Mouse (Mus musculus) MEL (cell line): ENCODE data around the gene Fdxr. TPM values are rescaled to one million over a fixed set of nuclear protein-coding genes. Genes with fewer than 3 reads are reported as not detected.

Experiments used
- DNase-seq: peaks from one replicate; pipeline ENCODE4 v3.0.0; 2011; ENCODE audit warnings: low read depth, low spot score
- H3K27ac ChIP-seq: 2 replicates; pipeline ENCODE4 v1.5.1; 2012; ENCODE audit warnings: low read depth, mild to moderate bottlenecking, control low read depth, low read length, moderate library complexity; ENCODE audit not compliant: control insufficient read depth
- H3K27me3 ChIP-seq, 2 experiments: fragments of 150-350 bp in 1 of 2; sonication (generic) in 1 of 2; 2 replicates each; pipeline ENCODE4 v1.6.1; 2012; ENCODE audit warnings: low read length in 2 of 2, mild to moderate bottlenecking in 2 of 2, improper control_type of control experiment in 1 of 2, moderate library complexity in 1 of 2; ENCODE audit not compliant: insufficient read depth in 2 of 2, control insufficient read depth in 1 of 2
- H3K36me3 ChIP-seq, 2 experiments: 2 replicates each; pipeline ENCODE4 v1.6.1; 2012 to 2014; ENCODE audit warnings: low read length in 2 of 2, improper control_type of control experiment in 1 of 2, inconsistent platforms in 1 of 2, mild to moderate bottlenecking in 1 of 2; ENCODE audit not compliant: insufficient read depth in 2 of 2, control insufficient read depth in 1 of 2
- H3K4me1 ChIP-seq, 2 experiments: fragments of 150-350 bp in 1 of 2; sonication (generic) in 1 of 2; 2 replicates each; pipeline ENCODE4 v1.6.1; 2012; ENCODE audit warnings: low read length in 2 of 2, improper control_type of control experiment in 1 of 2, mild to moderate bottlenecking in 1 of 2; ENCODE audit not compliant: insufficient read depth in 2 of 2, control insufficient read depth in 1 of 2
- H3K4me3 ChIP-seq, 2 experiments: fragments of 150-350 bp in 1 of 2; sonication (generic) in 1 of 2; 2 replicates each; pipeline ENCODE4 v1.5.1; 2012; ENCODE audit warnings: low read depth in 2 of 2, low read length in 2 of 2, mild to moderate bottlenecking in 2 of 2, moderate library complexity in 2 of 2, control low read depth in 1 of 2, improper control_type of control experiment in 1 of 2; ENCODE audit not compliant: control insufficient read depth in 1 of 2, insufficient read depth in 1 of 2
- H3K79me2 ChIP-seq: 2 replicates; pipeline ENCODE4 v1.6.1; 2012; ENCODE audit warnings: mild to moderate bottlenecking, low read length, moderate library complexity; ENCODE audit not compliant: control insufficient read depth, poor library complexity, insufficient read depth
- H3K9ac ChIP-seq: 2 replicates; pipeline ENCODE4 v1.6.1; 2012; ENCODE audit warnings: low read depth, mild to moderate bottlenecking, control low read depth, low read length, moderate library complexity; ENCODE audit not compliant: control insufficient read depth, poor library complexity, severe bottlenecking
- H3K9me3 ChIP-seq: fragments of 150-350 bp; sonication (generic); replicated peaks from 2 replicates; pipeline ENCODE4 v1.6.1; 2012; ENCODE audit warnings: mild to moderate bottlenecking, low read length, improper control_type of control experiment, moderate library complexity; ENCODE audit not compliant: insufficient read depth
- BHLHE40 ChIP-seq: IDR thresholded peaks from 2 replicates; pipeline ENCODE4 v1.6.1; 2012; ENCODE audit warnings: low read depth, mild to moderate bottlenecking, inconsistent platforms, low read length, improper control_type of control experiment, borderline replicate concordance
- CHD2 ChIP-seq: IDR thresholded peaks from 2 replicates; pipeline ENCODE4 v1.6.1; 2011; ENCODE audit warnings: low read length, improper control_type of control experiment
- CTCF ChIP-seq, 3 experiments: IDR thresholded peaks in 2 of 3; conservative IDR thresholded peaks in 1 of 3; 2 replicates each; pipeline ENCODE4 v1.5.1; 2011 to 2012; ENCODE audit warnings: low read length in 3 of 3, low read depth in 2 of 3, mild to moderate bottlenecking in 2 of 3, improper control_type of control experiment in 1 of 3, inconsistent platforms in 1 of 3, mixed read lengths in 1 of 3, moderate library complexity in 1 of 3; ENCODE audit not compliant: control insufficient read depth in 1 of 3, insufficient read depth in 1 of 3, poor library complexity in 1 of 3, severe bottlenecking in 1 of 3
- E2F4 ChIP-seq: IDR thresholded peaks from 2 replicates; pipeline ENCODE4 v1.6.1; 2011; ENCODE audit warnings: low read depth, low read length, improper control_type of control experiment, borderline replicate concordance
- EP300 ChIP-seq, 2 experiments: IDR thresholded peaks; 2 replicates each; pipeline ENCODE4 v1.6.1; 2011; ENCODE audit warnings: improper control_type of control experiment in 2 of 2, low read length in 2 of 2, low read depth in 1 of 2, mild to moderate bottlenecking in 1 of 2
- ETS1 ChIP-seq: IDR thresholded peaks from 2 replicates; pipeline ENCODE4 v1.6.1; 2012; ENCODE audit warnings: low read depth, mild to moderate bottlenecking, inconsistent platforms, low read length, improper control_type of control experiment, moderate library complexity
- HCFC1 ChIP-seq: IDR thresholded peaks from 2 replicates; pipeline ENCODE4 v1.6.1; 2012; ENCODE audit warnings: low read depth, mild to moderate bottlenecking, inconsistent platforms, low read length, improper control_type of control experiment, moderate library complexity
- JUND ChIP-seq: IDR thresholded peaks from 2 replicates; pipeline ENCODE4 v1.6.1; 2011; ENCODE audit warnings: low read depth, mild to moderate bottlenecking, improper control_type of control experiment, low read length
- MAZ ChIP-seq: IDR thresholded peaks from 2 replicates; pipeline ENCODE4 v1.6.1; 2012; ENCODE audit warnings: low read depth, mild to moderate bottlenecking, inconsistent platforms, low read length, improper control_type of control experiment
- MEF2A ChIP-seq: IDR thresholded peaks from 2 replicates; pipeline ENCODE4 v1.6.1; 2014; ENCODE audit warnings: low read depth, mild to moderate bottlenecking, inconsistent platforms, low read length, improper control_type of control experiment; ENCODE audit not compliant: poor library complexity, insufficient replicate concordance, severe bottlenecking; ENCODE audit errors: extremely low read depth
- MXI1 ChIP-seq: IDR thresholded peaks from 2 replicates; pipeline ENCODE4 v1.6.1; 2011; ENCODE audit warnings: mild to moderate bottlenecking, low read depth, low read length, improper control_type of control experiment
- MYB ChIP-seq: IDR thresholded peaks from 2 replicates; pipeline ENCODE4 v1.6.1; 2011; ENCODE audit warnings: mild to moderate bottlenecking, low read depth, low read length, improper control_type of control experiment
- NELFE ChIP-seq: IDR thresholded peaks from 2 replicates; pipeline ENCODE4 v1.6.1; 2011; ENCODE audit warnings: low read depth, low read length, improper control_type of control experiment
- POLR2A ChIP-seq, 2 experiments: IDR thresholded peaks; 2 replicates each; pipeline ENCODE4 v1.6.1; 2011 to 2012; ENCODE audit warnings: low read length in 2 of 2, mild to moderate bottlenecking in 2 of 2, control low read depth in 1 of 2, improper control_type of control experiment in 1 of 2, low read depth in 1 of 2, moderate library complexity in 1 of 2; ENCODE audit not compliant: control insufficient read depth in 1 of 2, insufficient read depth in 1 of 2, poor library complexity in 1 of 2
- RAD21 ChIP-seq: IDR thresholded peaks from 2 replicates; pipeline ENCODE4 v1.6.1; 2011; ENCODE audit warnings: mild to moderate bottlenecking, low read depth, low read length, improper control_type of control experiment
- RCOR1 ChIP-seq: IDR thresholded peaks from 2 replicates; pipeline ENCODE4 v1.6.1; 2012; ENCODE audit warnings: low read depth, mild to moderate bottlenecking, inconsistent platforms, low read length, improper control_type of control experiment
- SIN3A ChIP-seq: IDR thresholded peaks from 2 replicates; pipeline ENCODE4 v1.6.1; 2012; ENCODE audit warnings: low read length, improper control_type of control experiment, inconsistent platforms
- SMC3 ChIP-seq: IDR thresholded peaks from 2 replicates; pipeline ENCODE4 v1.6.1; 2011; ENCODE audit warnings: low read depth, low read length, improper control_type of control experiment
- TBP ChIP-seq: IDR thresholded peaks from 2 replicates; pipeline ENCODE4 v1.8.0; 2011; ENCODE audit warnings: low read depth, low read length, improper control_type of control experiment
- USF1 ChIP-seq: IDR thresholded peaks from 2 replicates; pipeline ENCODE4 v1.6.1; 2014; ENCODE audit warnings: low read depth, mild to moderate bottlenecking, inconsistent platforms, low read length, improper control_type of control experiment, moderate library complexity
- USF2 ChIP-seq, 2 experiments: IDR thresholded peaks; 2 replicates each; pipeline ENCODE4 v1.6.1; 2011 to 2012; ENCODE audit warnings: improper control_type of control experiment in 2 of 2, low read length in 2 of 2, borderline replicate concordance in 1 of 2, inconsistent platforms in 1 of 2, low read depth in 1 of 2, mild to moderate bottlenecking in 1 of 2; ENCODE audit not compliant: insufficient read depth in 1 of 2
- ZMIZ1 ChIP-seq: IDR thresholded peaks from 2 replicates; pipeline ENCODE4 v1.6.1; 2012; ENCODE audit warnings: low read depth, mild to moderate bottlenecking, inconsistent platforms, low read length, improper control_type of control experiment, moderate library complexity
- polyA plus RNA-seq, 2 experiments: library from polyadenylated mRNA; stranded (reverse) in 1 of 2; unstranded in 1 of 2; fragments of >175 nt in 1 of 2; fragments of >200 nt in 1 of 2; gene quantifications; 2 replicates each; pipeline versions ENCODE4 v1.2.1 to v1.2.4; 2012; ENCODE audit warnings: low replicate concordance in 2 of 2, low read depth in 1 of 2; ENCODE audit not compliant: insufficient read length in 2 of 2, insufficient read depth in 1 of 2, missing spikeins in 1 of 2
- total RNA-seq: library from RNA; depleted of rRNA; stranded (reverse); fragments of 300-350 nt; gene quantifications from 2 replicates; pipeline ENCODE4 v1.2.3, GENCODE M21; 2012

Fdxr gene
- total and polyA plus RNA-seq, 3 experiments: 32.7 to 37.7 TPM; not detected in 1

DNA sequence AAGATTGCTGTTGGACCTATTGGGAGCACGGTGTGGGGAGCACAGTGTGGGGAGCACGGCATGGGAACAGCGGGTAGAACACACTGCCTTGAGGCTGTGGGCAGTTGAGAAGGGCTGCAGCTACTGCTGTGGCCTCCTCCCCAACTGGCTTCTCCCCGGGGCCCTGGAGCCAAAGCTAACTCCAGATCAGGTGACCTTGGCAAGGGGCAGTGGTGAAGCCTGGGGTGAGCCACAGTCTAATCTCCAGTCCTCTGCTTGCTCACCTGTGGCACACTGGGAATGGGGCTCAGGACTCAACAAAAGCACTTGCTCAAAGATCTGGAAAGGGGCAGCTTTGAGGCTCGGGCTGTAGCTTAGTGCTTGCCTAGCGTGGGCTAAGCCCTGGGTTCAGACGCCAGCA is 40.4 kb upstream of the Fdxr start:
- no peaks in the 10 kb centered on the region for H3K36me3 ChIP-seq
- DNase-seq: no peak
- no peak overlapping the region for H3K9ac ChIP-seq
- TF ChIP-seq CTCF (IDR thresholded peaks at IDR 0.05 in 2 of 3, conservative IDR thresholded peaks at IDR 0.05 in 1 of 3; ENCODE audit: control insufficient read depth in 1 of 3, insufficient read depth in 1 of 3, low read depth in 2 of 3, low read length in 3 of 3, poor library complexity in 1 of 3, severe bottlenecking in 1 of 3) (no peak), TBP (no peak), NELFE (no peak), E2F4 (no peak), RAD21 (no peak), BHLHE40 (no peak), CHD2 (no peak), USF1 (no peak), ETS1 (no peak)
- H3K4me1 ChIP-seq: no peaks in the 10 kb centered on the region
- H3K27me3 ChIP-seq: peaks cover 10% of the 10 kb centered on the region in 2 experiments; a peak in 3 of 4 replicates
- no peak overlapping the region for H3K27ac ChIP-seq
- no peaks in the 10 kb centered on the region for H3K9me3 ChIP-seq
- no peaks in the 10 kb centered on the region for H3K79me2 ChIP-seq
- no peak overlapping the region for H3K4me3 ChIP-seq

DNA sequence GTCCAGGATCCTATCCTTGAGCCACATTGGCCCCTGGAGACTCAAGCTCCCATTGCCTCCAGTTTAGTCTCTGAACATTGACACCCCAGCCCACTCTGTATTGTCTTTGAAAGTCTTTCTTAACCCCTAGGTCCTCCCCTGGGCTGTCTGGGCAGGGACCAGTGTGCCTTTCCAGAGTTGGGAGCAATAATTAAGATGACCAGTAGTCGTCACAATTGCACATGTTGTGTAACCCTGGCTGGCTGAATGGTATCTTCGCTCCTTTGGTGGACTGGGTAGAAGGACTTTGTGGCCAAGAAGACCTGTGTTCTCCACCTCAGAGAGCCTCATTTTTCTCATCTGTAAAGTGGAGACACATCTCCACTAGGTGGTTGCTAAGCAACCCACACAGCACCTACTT is 37.4 kb upstream of the Fdxr start:
- DNase-seq: peak; percentile 30
- Histone ChIP-seq H3K9ac (no peak overlapping the region), H3K9me3 (no peaks in the 10 kb centered on the region), H3K4me3 (no peak overlapping the region), H3K36me3 (no peaks in the 10 kb centered on the region), H3K4me1 (no peaks in the 10 kb centered on the region), H3K79me2 (no peaks in the 10 kb centered on the region), H3K27me3 (peaks cover 10% of the 10 kb centered on the region in 2 experiments; a peak in 3 of 4 replicates), H3K27ac (no peak overlapping the region)
- no peak for TF ChIP-seq EP300 (IDR thresholded peaks at IDR 0.05; ENCODE audit: low read depth in 1 of 2, low read length in 2 of 2)
- peak; percentile 12 to 47 (median 16); a peak in 3 of 6 replicates for TF ChIP-seq CTCF (IDR thresholded peaks at IDR 0.05 in 2 of 3, conservative IDR thresholded peaks at IDR 0.05 in 1 of 3; ENCODE audit: control insufficient read depth in 1 of 3, insufficient read depth in 1 of 3, low read depth in 2 of 3, low read length in 3 of 3, poor library complexity in 1 of 3, severe bottlenecking in 1 of 3)
- TF ChIP-seq SMC3: peak; percentile 34
- TF ChIP-seq RAD21: peak; percentile 40

DNA sequence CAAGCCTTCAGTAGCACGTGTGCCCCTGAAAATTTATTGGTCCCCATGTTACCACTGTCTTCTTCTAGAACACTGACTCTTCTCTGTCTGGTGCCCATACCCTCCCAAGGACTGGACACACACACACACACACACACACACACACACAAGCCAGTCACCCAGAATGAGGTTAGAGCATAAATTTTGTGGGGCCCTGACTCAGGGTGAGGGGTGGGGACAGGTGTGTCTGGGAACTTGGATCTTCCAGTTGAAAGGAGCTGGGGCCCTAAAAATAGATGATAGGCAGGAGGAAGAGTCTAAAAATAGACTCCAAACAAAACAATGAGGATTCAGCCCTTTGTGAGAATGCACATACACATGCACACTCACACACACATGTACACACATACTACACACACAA is 31.9 kb upstream of the Fdxr start:
- Histone ChIP-seq H3K36me3 (no peaks in the 10 kb centered on the region), H3K79me2 (no peaks in the 10 kb centered on the region), H3K9me3 (no peaks in the 10 kb centered on the region), H3K4me3 (no peak overlapping the region), H3K27ac (no peak overlapping the region), H3K4me1 (no peaks in the 10 kb centered on the region), H3K27me3 (peaks cover 7 to 10% of the 10 kb centered on the region in 2 experiments), H3K9ac (no peak overlapping the region)
- TF ChIP-seq RCOR1 (no peak), MXI1 (no peak), POLR2A (IDR thresholded peaks at IDR 0.05; ENCODE audit: control insufficient read depth in 1 of 2, insufficient read depth in 1 of 2, low read depth in 1 of 2, low read length in 2 of 2, poor library complexity in 1 of 2) (no peak), USF1 (no peak), ETS1 (no peak), MYB (no peak), MEF2A (no peak), MAZ (no peak), E2F4 (no peak), USF2 (IDR thresholded peaks at IDR 0.05; ENCODE audit: borderline replicate concordance in 1 of 2, insufficient read depth in 1 of 2, low read depth in 1 of 2, low read length in 2 of 2) (no peak), EP300 (IDR thresholded peaks at IDR 0.05; ENCODE audit: low read depth in 1 of 2, low read length in 2 of 2) (no peak), JUND (no peak), SMC3 (no peak), ZMIZ1 (no peak), HCFC1 (no peak), RAD21 (no peak), SIN3A (no peak), CHD2 (no peak)
- no peak for DNase-seq
